Mouse (Mus musculus) adrenal gland (tissue): ENCODE data around the gene Ets1.

Experiments
- intact Hi-C: fragments of 180-260 bp; cut with DNase I; formaldehyde crosslinking; loops from one replicate; pipeline ENCODE4 v1.15.1; 2025

Gene Ets1

DNA sequence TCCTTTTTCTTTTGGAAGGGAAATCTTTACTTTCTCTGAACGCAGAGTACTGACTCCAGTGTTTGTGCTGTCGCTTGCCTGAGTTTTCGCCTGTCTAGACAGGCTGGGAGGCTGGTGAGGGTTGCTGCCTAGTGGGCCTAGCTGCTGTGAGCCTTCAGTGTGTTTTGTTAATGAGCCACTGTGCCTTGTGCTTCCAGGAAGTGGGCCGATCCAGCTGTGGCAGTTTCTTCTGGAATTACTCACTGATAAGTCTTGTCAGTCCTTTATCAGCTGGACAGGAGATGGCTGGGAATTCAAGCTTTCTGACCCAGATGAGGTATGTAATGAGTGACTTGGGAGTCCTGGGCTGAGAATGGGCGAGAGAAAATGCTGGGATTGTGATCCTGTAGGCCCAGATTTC, 116.6 kb downstream of the Ets1 start:
- intact Hi-C loops: no loop called here

DNA sequence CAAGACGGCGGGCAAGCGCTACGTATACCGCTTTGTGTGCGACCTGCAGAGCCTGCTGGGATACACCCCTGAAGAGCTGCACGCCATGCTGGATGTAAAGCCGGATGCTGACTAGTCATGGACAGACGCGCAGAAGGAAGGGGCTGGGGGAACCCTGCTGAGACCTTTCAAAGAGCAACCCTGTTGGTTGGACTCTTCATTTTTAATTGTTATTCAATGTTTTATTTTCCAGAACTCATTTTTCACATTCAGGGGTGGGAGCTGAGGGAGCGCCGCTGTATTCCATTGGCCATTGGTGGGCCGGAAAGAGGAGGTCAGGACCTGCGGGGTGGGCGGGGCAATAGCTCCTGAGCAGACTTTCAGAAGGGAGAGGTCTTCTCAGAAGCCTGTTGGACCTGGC, 118.3 kb downstream of the Ets1 start:
- intact Hi-C loops: no loop called here

DNA sequence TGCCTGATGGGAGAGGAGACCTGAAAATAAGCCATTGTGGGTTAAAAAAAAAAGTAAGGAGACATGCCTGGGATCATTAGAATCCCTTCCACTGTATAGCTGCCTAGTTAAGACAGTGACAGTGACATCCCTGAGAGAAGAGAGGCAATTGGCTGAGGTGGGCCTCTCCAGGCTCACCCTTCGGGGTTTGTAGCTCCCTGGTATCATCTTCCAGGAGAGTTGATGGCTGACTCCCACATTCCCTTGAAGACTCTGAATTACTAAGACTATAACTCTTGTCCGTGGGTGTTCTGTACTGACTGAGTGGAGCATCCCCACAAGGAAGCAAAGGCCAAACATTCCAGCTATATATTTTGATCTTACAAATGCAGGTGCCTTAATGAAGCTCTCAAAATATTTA, 120.0 kb downstream of the Ets1 start:
- intact Hi-C loops: no loop called here

- intact Hi-C loops: no loop called here
These were observed 122.4 kb downstream of the Ets1 start for GRCm38 (mm10) chr9:32758280-32758905.

DNA sequence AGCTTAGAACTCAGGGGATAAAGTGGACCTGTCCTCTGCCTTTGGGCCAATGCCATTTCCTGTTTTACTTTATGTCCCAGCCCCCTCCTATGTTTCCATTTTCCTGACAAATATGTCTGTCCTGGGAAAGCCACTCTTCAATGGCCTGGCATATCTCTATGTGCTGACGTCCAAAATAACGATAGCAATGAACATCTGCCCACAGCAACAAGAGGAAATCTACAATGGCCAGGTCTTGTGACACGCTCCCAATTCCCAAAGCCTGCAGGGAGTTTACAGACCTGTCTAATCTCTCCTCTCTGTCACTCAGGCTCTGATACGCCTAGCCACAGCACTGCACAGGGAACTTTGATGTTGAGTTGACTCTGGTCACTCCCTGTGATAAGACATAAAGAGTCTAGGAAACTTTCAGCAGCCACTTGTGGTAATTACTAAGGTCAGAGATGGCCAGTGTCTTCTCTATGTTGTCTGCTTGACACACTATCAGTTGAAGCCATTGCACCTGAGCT, 124.7 kb downstream of the Ets1 start:
- intact Hi-C loops: no loop called here

DNA sequence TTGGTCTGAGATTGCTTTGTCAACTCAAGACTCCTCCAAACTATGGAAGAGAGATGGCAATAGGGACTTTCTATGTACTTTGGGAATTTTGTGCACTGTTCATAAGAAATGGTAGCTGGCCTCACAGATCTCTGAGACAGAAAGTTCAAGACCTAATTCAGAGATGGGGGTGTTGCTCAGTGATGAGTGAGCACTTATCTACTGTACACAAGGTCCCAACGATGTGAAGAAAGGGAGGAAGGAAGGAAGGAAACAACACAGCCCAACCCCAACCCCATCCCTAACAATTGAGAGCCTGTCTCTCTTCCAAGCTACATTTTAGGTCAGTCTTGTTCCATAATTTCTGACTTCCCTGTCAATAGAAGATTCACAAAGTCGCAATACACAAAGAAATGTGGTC, 125.3 kb downstream of the Ets1 start:
- intact Hi-C loops: no loop called here

GRCm38 (mm10) chr9:32764374-32764773, 128.4 kb downstream of the Ets1 start:
- intact Hi-C loops: no loop called here

DNA sequence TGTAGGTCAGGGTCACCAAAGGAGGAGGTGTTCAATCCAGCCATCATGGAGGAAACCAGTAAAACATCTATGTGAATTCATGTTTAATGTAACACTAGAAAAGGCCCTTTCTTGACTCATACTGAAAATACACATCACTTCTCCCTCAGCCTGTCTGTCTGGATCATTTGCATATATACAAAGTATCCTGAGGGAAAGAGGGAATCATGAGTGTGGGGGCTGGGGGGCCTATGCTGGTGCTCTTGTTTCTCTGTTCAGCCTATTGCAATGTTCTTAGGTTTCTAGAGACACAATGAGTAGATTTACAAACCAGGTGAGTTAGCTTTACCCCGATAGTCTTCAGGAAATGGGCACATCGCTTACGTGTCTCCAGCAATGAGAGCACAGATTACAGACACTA, 129.1 kb downstream of the Ets1 start:
- intact Hi-C loops: no loop called here

- intact Hi-C loops: no loop called here
These were observed 142.8 kb downstream of the Ets1 start for GRCm38 (mm10) chr9:32778866-32779265.

GRCm38 (mm10) chr9:32782391-32783092, 146.5 kb downstream of the Ets1 start:
- intact Hi-C loops: no loop called here

DNA sequence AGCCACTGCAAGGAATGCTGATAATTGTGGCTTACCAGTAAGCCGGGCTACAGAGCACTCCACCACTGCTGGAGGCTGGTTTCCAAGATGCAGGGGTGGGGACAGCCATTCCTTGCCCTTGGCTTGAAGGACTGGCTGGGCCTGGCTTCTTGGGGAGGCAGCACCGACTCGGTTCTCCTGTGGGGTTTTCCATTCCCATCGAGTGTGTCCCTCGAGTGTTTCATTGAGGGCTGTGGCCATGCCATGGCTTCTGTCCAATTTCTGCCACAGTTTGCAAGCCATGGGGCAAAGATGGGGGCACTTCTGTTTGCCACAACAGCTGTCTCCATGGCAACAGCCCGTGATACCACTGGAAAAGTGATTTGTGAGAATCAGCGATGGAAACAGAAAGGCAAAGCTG, 151.1 kb downstream of the Ets1 start:
- intact Hi-C loops: no loop called here

GRCm38 (mm10) chr9:32787615-32788014, 151.6 kb downstream of the Ets1 start:
- intact Hi-C loops: no loop called here

DNA sequence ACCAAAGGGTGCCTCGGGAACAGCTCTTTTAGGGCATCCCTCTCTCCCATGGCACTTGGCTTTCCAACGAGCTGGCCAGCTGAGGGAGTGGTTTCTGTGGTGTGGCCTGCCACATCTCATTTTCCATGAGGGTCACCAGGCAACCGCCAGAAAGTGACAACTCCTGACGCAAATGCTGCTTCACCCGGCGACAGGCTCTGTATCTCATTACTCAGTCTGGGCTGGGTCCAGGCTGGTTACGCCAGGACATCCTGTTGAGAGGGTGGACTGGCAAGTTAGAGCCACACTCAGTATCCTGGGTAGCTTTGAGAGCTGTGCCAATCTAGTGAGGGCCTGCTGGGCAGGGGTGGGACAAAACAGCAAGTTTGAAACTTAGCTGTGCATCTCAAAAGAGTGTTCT, 153.3 kb downstream of the Ets1 start:
- intact Hi-C loops: no loop called here

DNA sequence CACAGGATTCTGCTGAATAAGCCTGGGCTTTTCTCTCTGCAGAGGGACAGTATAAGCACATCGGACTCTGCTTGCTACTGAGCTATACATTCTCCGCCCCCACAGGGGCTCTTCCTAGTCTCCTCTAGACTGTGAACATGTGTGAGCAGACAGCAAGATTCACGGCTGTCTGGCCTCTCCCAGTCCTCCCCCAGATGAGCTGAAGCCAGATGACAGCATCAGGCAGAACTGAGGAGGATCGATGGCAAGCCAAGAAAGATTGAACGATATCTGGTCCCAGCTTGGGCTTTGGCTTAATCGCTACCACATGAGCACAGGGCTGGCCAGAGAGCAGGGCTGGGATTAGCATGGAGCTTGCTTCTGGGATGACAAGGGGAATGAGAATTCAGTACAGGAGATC, 155.7 kb downstream of the Ets1 start:
- intact Hi-C loops: no loop called here

DNA sequence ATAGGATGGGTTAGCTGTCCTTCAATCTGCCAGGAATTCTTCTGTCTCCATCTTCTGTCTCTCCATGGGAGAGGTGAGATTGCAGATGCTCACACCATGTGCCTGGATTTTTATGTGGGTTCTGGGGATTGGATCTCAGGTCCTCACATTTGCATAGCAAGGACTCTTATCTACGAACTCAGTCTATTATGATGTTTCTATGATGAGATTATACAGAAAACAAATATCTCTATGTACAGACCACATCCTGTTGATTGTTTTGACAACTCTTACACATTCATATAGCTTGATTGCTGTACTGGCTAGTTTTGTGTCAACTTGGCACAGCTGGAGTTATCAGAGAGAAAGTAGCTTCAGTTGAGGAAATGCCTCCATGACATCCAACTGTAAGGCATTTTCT, 162.2 kb downstream of the Ets1 start:
- intact Hi-C loops: no loop called here

- intact Hi-C loops: no loop called here
These were observed 170.1 kb downstream of the Ets1 start for GRCm38 (mm10) chr9:32806106-32806505.
